Mouse (Mus musculus) limb, embryonic 11.5 days (tissue): ENCODE measurements around the gene Klhl22. TPM values are rescaled to one million over a fixed set of nuclear protein-coding genes. Genes with fewer than 3 reads are reported as not detected.

Experiments used
- ATAC-seq: fragments of 200-750 bp; cut with Nextera tagmentation; 2 replicates; pipeline ENCODE4 v1.8.0; 2017; ENCODE audit warnings: low read depth; ENCODE audit not compliant: insufficient number of reproducible peaks, low FRiP score, low TSS enrichment
- DNase-seq: peaks from one replicate; pipeline ENCODE4 v3.0.0-alpha.2; 2015; ENCODE audit warnings: low spot score
- H3K27ac ChIP-seq: fragments of 300-500 bp; sonication (generic); replicated peaks from 2 replicates; pipeline ENCODE4 v1.5.1; 2014; ENCODE audit warnings: low read depth, mild to moderate bottlenecking, low read length
- H3K27me3 ChIP-seq: fragments of 300-500 bp; sonication (generic); 2 replicates; pipeline ENCODE4 v1.6.1; 2014; ENCODE audit warnings: mild to moderate bottlenecking, low read length, mixed read lengths; ENCODE audit not compliant: control insufficient read depth, insufficient read depth
- H3K36me3 ChIP-seq: fragments of 300-500 bp; sonication (generic); 2 replicates; pipeline ENCODE4 v1.6.1; 2014; ENCODE audit warnings: mild to moderate bottlenecking, low read length, moderate library complexity, mixed read lengths; ENCODE audit not compliant: control insufficient read depth, insufficient read depth
- H3K4me1 ChIP-seq: fragments of 300-500 bp; sonication (generic); 2 replicates; pipeline ENCODE4 v1.6.1; 2014; ENCODE audit warnings: low read length, mixed read lengths; ENCODE audit not compliant: control insufficient read depth, insufficient read depth
- H3K4me2 ChIP-seq: fragments of 300-500 bp; sonication (generic); 2 replicates; pipeline ENCODE4 v1.6.1; 2014; ENCODE audit warnings: low read depth, mild to moderate bottlenecking, moderate library complexity; ENCODE audit not compliant: severe bottlenecking
- H3K4me3 ChIP-seq: fragments of 300-500 bp; sonication (generic); 2 replicates; pipeline ENCODE4 v1.5.1; 2014; ENCODE audit warnings: low read depth, low read length
- H3K9ac ChIP-seq: fragments of 300-500 bp; sonication (generic); 2 replicates; pipeline ENCODE4 v1.6.1; 2014; ENCODE audit warnings: mild to moderate bottlenecking, low read length
- H3K9me3 ChIP-seq: fragments of 300-500 bp; sonication (generic); 2 replicates; pipeline ENCODE4 v1.6.1; 2016; ENCODE audit warnings: low read length; ENCODE audit not compliant: control insufficient read depth
- WGBS: fragments of 180-500 bp; shearing (Covaris S2); extraction: QIAGEN DNeasy Blood & Tissue Kit; methylation state at CpG from one replicate; pipeline ENCODE4 v1.1.7; 2014; 5-methylcytosine and 5-hydroxymethylcytosine counted together
- polyA plus RNA-seq: library from polyadenylated mRNA; unstranded; fragments of >200 nt; fragmentation: Nextera tagmentation; extraction: Ambion mirVana; gene quantifications from 2 replicates; pipeline ENCODE4 v1.2.1, GENCODE M21; 2014

The Klhl22 gene
- polyA plus RNA-seq, 1 experiment from 2014 or later, result 68.2 TPM

- H3K27me3 ChIP-seq, result peaks cover 5% of the 10 kb centered on the region; the same call in 1 of the 2 replicates
- WGBS, result 1% methylated on average over 63 of the region's 63 CpGs
- peak overlapping the region; percentile 76 for H3K9ac ChIP-seq
- H3K4me1 ChIP-seq, result peaks cover 9% of the 10 kb centered on the region; the same call in 1 of the 2 replicates
- no peaks in the 10 kb centered on the region for H3K36me3 ChIP-seq
- DNase-seq (peak; percentile 87), ATAC-seq (peak; percentile 58)
- H3K4me2 ChIP-seq, result peak overlapping the region; percentile 88
- peak overlapping the region; percentile 47 for H3K4me3 ChIP-seq
- no peaks in the 10 kb centered on the region for H3K9me3 ChIP-seq
- no peak overlapping the region for H3K27ac ChIP-seq
Observed at GRCm38 (mm10) chr16:17815411-17816402, 56.3 kb downstream of the Klhl22 start.

DNA sequence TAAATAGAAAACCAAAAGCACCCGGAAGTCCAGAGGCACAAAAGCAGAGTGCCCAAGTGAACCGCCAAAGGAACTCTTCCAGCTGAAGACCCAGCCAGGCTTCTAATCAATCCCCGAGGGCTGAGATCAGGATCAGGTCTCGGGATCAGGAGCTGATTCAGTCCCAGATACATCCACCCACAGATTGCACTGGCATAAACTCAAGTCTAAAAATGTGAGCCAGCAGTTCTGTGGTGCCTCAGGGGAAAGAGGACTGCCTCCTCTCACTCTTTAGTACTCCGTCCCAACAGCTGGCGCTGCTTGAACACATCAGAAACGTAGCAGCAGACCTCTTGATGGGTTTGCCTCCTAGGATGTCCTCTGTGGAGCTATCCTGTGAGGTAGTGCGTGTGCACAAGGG, 57.1 kb downstream of the Klhl22 start:
- Histone ChIP-seq H3K9me3 (no peaks in the 10 kb centered on the region), H3K4me2 (no peak overlapping the region), H3K27ac (no peak overlapping the region), H3K27me3 (peaks cover 5% of the 10 kb centered on the region; the same call in 1 of the 2 replicates), H3K9ac (no peak overlapping the region), H3K4me3 (no peak overlapping the region), H3K4me1 (peaks cover 6% of the 10 kb centered on the region; the same call in 1 of the 2 replicates), H3K36me3 (no peaks in the 10 kb centered on the region)
- DNase-seq (no peak), ATAC-seq (no peak)
- 82% methylated on average over 8 of the region's 8 CpGs for WGBS

DNA sequence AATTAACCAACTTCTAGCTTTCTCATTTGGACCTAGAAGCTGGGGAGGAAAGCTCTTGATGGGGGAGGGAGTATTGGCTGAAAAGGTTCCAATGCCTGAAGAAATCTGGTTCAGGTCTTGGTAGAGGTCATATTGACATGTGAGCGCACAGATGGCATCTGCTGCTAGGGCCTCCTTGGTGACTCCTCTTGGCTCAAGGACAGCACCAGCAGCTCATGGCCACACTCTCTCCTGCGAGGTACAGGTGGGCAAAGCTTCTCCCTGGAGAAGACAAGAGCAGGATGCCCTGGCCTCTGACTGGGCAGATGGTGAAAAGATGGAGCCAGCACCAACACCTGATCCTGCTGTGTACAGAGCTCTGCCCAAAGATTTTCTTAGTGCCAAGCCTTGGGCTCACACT, 67.1 kb downstream of the Klhl22 start:
- peaks cover 24% of the 10 kb centered on the region for H3K4me1 ChIP-seq
- H3K36me3 ChIP-seq, result no peaks in the 10 kb centered on the region
- no peaks in the 10 kb centered on the region for H3K9me3 ChIP-seq
- 88% methylated on average over 2 of the region's 2 CpGs for WGBS
- DNase-seq (no peak), ATAC-seq (no peak)
- H3K9ac ChIP-seq, result no peak overlapping the region
- no peak overlapping the region for H3K4me2 ChIP-seq
- no peak overlapping the region for H3K4me3 ChIP-seq
- no peak overlapping the region for H3K27ac ChIP-seq
- H3K27me3 ChIP-seq, result peaks cover 5% of the 10 kb centered on the region

GRCm38 (mm10) chr16:17828229-17828628, 68.8 kb downstream of the Klhl22 start:
- peaks cover 32% of the 10 kb centered on the region for H3K4me1 ChIP-seq
- H3K4me2 ChIP-seq, result no peak overlapping the region
- WGBS, result 93% methylated on average over 2 of the region's 2 CpGs
- ATAC-seq, result no peak
- no peaks in the 10 kb centered on the region for H3K9me3 ChIP-seq
- no peaks in the 10 kb centered on the region for H3K36me3 ChIP-seq
- H3K27me3 ChIP-seq, result peaks cover 21% of the 10 kb centered on the region
- no peak overlapping the region for H3K27ac ChIP-seq
- H3K4me3 ChIP-seq, result no peak overlapping the region
- no peak for DNase-seq
- no peak overlapping the region for H3K9ac ChIP-seq

- H3K36me3 ChIP-seq, result no peaks in the 10 kb centered on the region
- H3K4me3 ChIP-seq, result no peak overlapping the region
- peak overlapping the region; percentile 30; the same call in 1 of the 2 replicates for H3K27ac ChIP-seq
- no peak overlapping the region for H3K4me2 ChIP-seq
- peaks cover 23% of the 10 kb centered on the region for H3K27me3 ChIP-seq
- no peak overlapping the region for H3K9ac ChIP-seq
- 21% methylated on average over 3 of the region's 3 CpGs for WGBS
- no peaks in the 10 kb centered on the region for H3K9me3 ChIP-seq
- H3K4me1 ChIP-seq, result peaks cover 33% of the 10 kb centered on the region
- peak; percentile 52 for DNase-seq
- ATAC-seq, result 0 out of 2 replicates have a peak, but pooled peaks have one; percentile 24
Observed at GRCm38 (mm10) chr16:17828867-17829266, 69.4 kb downstream of the Klhl22 start.

DNA sequence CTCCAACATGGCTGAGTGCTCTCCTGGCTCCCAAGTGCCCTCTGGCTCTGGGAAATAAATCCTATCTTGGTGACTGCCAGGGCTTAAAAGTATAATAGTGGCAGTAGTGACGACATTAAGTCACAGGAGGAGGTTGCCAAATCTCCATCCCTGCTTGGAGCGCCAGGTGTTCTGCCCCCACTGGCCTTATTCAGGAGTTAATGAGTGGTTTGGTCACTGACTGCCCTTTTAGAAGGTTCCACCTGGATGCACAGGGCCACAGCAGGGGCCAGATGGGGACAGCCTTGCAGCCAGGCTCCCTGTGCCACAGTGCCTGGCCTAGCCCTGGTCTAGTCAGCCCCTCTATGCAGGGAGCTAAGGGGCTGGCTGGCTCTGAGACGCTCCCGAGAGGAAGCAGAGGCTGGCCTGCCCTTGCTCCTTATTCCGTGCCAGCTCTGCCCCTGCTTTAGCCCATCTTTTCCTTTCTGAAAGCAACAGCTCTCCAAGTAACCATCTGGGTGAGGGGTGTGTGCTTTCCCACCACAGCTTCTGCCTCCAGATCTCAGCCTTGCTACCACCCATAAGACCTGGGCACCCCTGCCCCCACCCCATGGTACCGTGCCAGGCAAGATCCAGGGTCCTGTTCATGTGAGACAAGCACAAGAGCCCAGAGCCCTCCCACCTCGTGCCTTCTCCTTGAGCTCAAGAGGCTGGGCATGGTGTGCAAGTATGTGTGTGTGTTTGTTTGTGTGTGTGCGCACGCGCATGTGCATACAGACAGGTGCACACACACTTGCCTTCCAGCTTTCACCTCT, 71.2 kb downstream of the Klhl22 start:
- H3K27me3 ChIP-seq, result peaks cover 38% of the 10 kb centered on the region
- DNase-seq, result no peak
- no peaks in the 10 kb centered on the region for H3K36me3 ChIP-seq
- no peak overlapping the region for H3K27ac ChIP-seq
- no peak for ATAC-seq
- H3K4me2 ChIP-seq, result no peak overlapping the region
- no peaks in the 10 kb centered on the region for H3K9me3 ChIP-seq
- WGBS, result 68% methylated on average over 10 of the region's 10 CpGs
- H3K4me1 ChIP-seq, result peaks cover 36% of the 10 kb centered on the region
- no peak overlapping the region for H3K4me3 ChIP-seq
- peak overlapping the region; percentile 27; the same call in 1 of the 2 replicates for H3K9ac ChIP-seq

DNA sequence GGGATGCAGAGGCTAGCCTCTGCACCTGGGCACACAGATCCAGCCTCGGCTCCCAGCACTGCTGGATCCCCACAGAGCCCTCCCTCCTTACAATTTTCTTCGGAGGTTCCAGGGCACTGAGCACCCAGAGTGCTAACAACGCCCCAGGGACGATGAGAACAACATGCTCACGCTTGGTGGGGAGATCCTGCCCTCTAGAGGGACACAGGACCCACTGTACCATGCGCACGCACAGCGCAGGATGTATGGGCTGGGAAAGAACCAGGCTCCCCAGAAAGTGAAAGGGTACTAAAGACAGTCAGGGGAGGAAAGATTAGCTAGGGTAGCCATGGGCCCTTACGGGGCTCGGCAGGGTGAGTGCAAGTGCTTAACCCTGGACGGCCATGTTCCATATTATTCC, 72.4 kb downstream of the Klhl22 start:
- WGBS, result 17% methylated on average over 11 of the region's 11 CpGs
- Histone ChIP-seq H3K4me2 (no peak overlapping the region), H3K27ac (no peak overlapping the region), H3K27me3 (peaks cover 45% of the 10 kb centered on the region), H3K36me3 (no peaks in the 10 kb centered on the region), H3K9ac (no peak overlapping the region), H3K4me3 (no peak overlapping the region), H3K9me3 (no peaks in the 10 kb centered on the region), H3K4me1 (peaks cover 36% of the 10 kb centered on the region)
- ATAC-seq (no peak), DNase-seq (peak; percentile 42)

GRCm38 (mm10) chr16:17832821-17833220, 73.4 kb downstream of the Klhl22 start, which contains the start of gene B830017H08Rik:
Gene B830017H08Rik, plus strand, starts transcription at chr16:17833121.
- Histone ChIP-seq H3K36me3 (no peaks in the 10 kb centered on the region), H3K9ac (peak within 1 kb of the TSS; percentile 72), H3K9me3 (no peaks in the 10 kb centered on the region), H3K4me2 (peak within 1 kb of the TSS; percentile 99), H3K4me1 (peaks cover 33% of the 10 kb centered on the region), H3K27me3 (peaks cover 45% of the 10 kb centered on the region), H3K27ac (no peak within 1 kb of the TSS), H3K4me3 (peak within 1 kb of the TSS; percentile 57)
- WGBS, result 24% methylated on average over 7 of the region's 7 CpGs
- no peak for ATAC-seq
- DNase-seq, result no peak
